Mouse (Mus musculus): ENCODE data around the gene Frat1.

DNA sequence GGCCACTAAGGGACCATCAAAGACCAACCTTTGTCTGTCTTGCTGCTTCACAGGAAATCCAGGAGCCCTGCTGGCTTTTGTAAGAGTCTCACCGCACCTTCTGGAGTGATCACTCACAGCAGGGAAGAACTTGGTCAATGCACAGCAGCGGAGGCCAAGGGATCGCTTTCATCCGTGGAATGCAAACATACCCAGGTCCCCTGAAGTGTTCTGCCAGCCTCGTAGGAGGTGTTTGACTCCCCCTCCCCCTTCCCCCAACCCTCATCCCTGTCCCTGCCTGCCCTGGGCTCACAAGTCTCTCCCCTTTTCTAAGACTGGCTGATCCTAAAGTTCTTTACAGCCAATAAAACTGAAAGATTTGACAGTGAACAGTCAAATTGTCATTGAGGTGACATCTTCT, 8.3 kb upstream of the Frat1 start:
- no peak for TF ChIP-seq CTCF (IDR thresholded peaks at IDR 0.05; ENCODE audit: control insufficient read depth, insufficient read depth, low read length)
- TF ChIP-seq POLR2A (IDR thresholded peaks at IDR 0.05; ENCODE audit: borderline replicate concordance, control insufficient read depth, low read depth, low read length): no peak
